Mouse (Mus musculus) left cerebral cortex, postnatal 10 days (tissue): ENCODE results near the gene Gak. TPM values are rescaled to one million over a fixed set of nuclear protein-coding genes. Genes with fewer than 3 reads are reported as not detected.

Experiments used
- DNase-seq, 2 experiments: peaks; one replicate each; pipeline ENCODE4 v3.0.0; 2021 to 2022; ENCODE audit warnings: low spot score in 2 of 2, mixed read lengths in 1 of 2; ENCODE audit errors: extremely low spot score in 1 of 2
- intact Hi-C: fragments of 180-260 bp; cut with DNase I; formaldehyde crosslinking; loops from one replicate; pipeline ENCODE4 v1.15.1; 2025
- total RNA-seq, 2 experiments: library from RNA; stranded (reverse); gene quantifications; 2 replicates each; pipeline ENCODE4 v1.2.3; 2021

Gene Gak
- total RNA-seq, 2 experiments from 2014 or later = 88.2 to 97.3 TPM

DNA sequence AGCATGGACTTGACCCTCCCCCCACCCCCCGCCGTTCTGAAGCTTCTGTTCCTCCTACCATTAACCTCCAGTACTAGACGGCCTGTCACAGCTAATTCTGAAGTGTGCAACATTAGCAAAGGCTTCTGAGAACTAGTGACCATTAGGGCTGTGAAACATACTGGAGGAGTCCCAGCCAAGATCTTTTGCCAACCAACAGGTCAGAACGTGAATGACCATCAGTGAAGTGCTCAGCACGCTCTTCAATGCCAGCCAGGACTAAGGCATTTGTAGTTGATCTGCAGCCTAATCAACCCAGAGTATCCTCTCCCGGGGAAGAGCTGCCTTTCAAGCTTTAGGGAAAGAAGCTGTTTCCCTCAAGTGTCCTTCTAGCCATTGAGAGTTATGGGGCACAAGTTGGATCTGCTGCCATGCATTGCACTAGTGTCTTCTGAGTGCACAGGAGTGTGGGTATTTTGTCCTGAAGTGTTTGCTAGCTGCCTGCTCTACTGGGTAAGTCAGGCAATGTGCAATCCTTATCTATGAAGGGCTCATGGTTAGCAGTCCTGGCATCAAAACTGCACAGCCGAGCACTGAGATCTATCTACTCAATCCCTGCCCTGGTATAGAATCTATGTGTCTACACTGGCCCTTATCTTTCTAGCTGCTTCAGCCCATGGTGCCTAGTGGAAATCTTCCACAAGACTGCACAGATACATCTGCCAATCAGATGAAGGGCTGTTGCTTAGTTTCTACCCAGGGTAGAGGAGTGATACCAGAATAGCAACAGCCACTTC is 85.9 kb downstream of the Gak start:
- no peak for DNase-seq
- intact Hi-C loops = no loop called here

DNA sequence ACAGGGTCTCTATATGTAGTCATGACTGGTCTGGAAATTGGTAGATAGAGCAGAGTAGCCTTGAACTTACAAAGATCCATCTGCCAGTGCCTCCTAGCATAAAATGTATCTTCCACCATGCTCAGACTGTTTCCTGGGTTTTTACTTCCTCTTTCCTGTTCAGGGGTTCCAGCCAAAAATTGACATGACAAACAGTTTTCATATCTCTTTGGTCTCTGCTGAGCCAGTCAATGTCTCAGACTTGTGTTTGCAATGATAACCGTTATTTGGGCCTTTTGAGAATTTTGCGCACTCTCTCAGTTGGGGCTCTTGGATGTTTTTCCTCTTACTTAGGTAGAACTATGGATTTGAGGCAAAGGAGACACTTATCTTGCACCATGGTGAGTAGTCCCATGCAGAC is 95.4 kb downstream of the Gak start:
- no peak for DNase-seq
- intact Hi-C loops = no loop called here

GRCm38 (mm10) chr5:108522597-108522996 is 107.0 kb downstream of the Gak start:
- no peak for DNase-seq
- intact Hi-C loops = no loop called here

GRCm38 (mm10) chr5:108521896-108522295 is 107.7 kb downstream of the Gak start:
- intact Hi-C loops = no loop called here
- DNase-seq = no peak

DNA sequence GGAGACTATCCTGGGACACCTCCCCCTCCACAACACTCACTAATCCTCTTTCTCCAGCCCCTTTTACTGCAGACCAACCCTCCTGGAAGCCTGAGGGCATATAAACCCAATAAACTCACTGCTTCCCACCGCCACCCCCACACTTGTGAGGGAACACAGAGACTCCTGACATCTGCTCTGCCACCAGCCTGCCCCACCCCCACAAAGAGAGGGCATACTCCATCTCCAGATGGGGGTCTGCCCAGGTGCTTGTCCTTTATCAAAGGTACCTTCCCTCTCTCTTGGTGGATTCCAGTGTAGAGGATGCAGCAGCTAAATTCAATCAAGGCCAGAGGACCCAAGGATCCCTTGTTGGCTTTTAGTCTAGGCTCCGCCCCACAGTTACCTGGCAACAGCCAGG is 108.5 kb downstream of the Gak start:
- DNase-seq = no peak
- intact Hi-C loops = no loop called here

- intact Hi-C loops = no loop called here
- no peak for DNase-seq
Observed at GRCm38 (mm10) chr5:108520153-108520552, 109.4 kb downstream of the Gak start.

Other genes starting within 250 kb of the Gak start
- not detected for gene Pde6b, start 241.4 kb downstream of the Gak start, total RNA-seq
- gene Atp5k, start 195.3 kb downstream of the Gak start, total RNA-seq = 100 to 1,000 TPM; 252 to 262 TPM
- gene Mfsd7a, start 180.9 kb downstream of the Gak start, total RNA-seq = under 1 TPM; 0.14 to 0.30 TPM
- 10 to 100 TPM; 61.4 to 67.5 TPM for gene Pcgf3, start 168.5 kb downstream of the Gak start, total RNA-seq
- 100 to 1,000 TPM; 381 to 412 TPM for gene Cplx1, start 79.7 kb downstream of the Gak start, total RNA-seq
- gene Tmem175, start within 50 bp of the Gak start, total RNA-seq = 10 to 100 TPM; 36.9 to 38.7 TPM
- 1 to 10 TPM; 6.7 to 8.2 TPM for gene Idua, start 30.6 kb upstream of the Gak start, total RNA-seq
- gene Dgkq, start 39.9 kb upstream of the Gak start, total RNA-seq = 10 to 100 TPM; 52.6 to 54.6 TPM
- gene Slc26a1, start 45.8 kb upstream of the Gak start, total RNA-seq = 1 to 10 TPM; 2.6 to 2.8 TPM
- gene Fgfrl1, start 62.6 kb upstream of the Gak start, total RNA-seq = 10 to 100 TPM; 12.5 to 16.2 TPM
- not detected for gene Rnf212, start 145.2 kb upstream of the Gak start, total RNA-seq
- not detected for gene Tmed11, start 165.6 kb upstream of the Gak start, total RNA-seq
- not detected for gene Vmn2r8, start 179.1 kb upstream of the Gak start, total RNA-seq
- not detected for gene Vmn2r9, start 222.8 kb upstream of the Gak start, total RNA-seq